Comparison of ENCODE assay signal across 16 mouse cellular contexts in the genomic region with DNA sequence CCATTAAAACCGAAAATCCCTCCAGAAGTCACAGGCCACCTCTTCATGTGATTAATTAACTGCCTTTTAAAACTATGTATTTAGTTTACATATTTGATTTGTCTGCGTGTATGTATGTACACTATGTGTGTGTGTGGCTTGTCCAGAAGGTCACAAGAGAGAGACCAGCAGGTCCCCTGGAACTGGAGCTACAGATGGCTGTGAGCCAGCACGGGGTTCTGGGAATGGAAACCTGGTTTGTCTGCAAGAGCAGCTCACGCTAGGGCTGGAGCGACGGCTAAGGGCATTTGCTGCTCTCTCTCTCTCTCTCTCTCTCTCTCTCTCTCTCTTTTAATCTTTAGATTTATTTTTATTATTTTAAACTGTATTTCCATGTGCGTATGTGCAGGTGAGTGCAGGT.
DNase-seq lines count a peak whose midpoint lies in the region; ATAC-seq lines count a peak whose summit lies in the region.
"Had no signal": no experiment of that assay in that cellular context is flagged by ENCODE, and none has a peak within 500 bp of the region (broad histone marks: within the 10 kb centered on the region; RNA-seq: fewer than 3 reads in every experiment).

No protein-coding gene starts in this region.

- no peaks in the 10 kb centered on the region for H3K27me3 ChIP-seq in heart, embryonic 11.5 days (ENCODE audit: control insufficient read depth, insufficient read depth, low read length)
- H3K27me3 ChIP-seq: embryonic facial prominence, embryonic 13.5 days; hindbrain, embryonic 15.5 days; liver, embryonic 13.5 days; Patski had no signal

- no peak overlapping the region for H3K9ac ChIP-seq in heart, embryonic 11.5 days (ENCODE audit: low read depth, low read length)
- H3K9ac ChIP-seq: embryonic facial prominence, embryonic 13.5 days; hindbrain, embryonic 15.5 days; liver, embryonic 13.5 days had no signal

- no peaks in the 10 kb centered on the region for H3K36me3 ChIP-seq in heart, embryonic 11.5 days (ENCODE audit: control insufficient read depth, insufficient read depth, low read length)
- H3K36me3 ChIP-seq: embryonic facial prominence, embryonic 13.5 days; liver, embryonic 13.5 days had no signal

- H3K27ac ChIP-seq in heart, embryonic 11.5 days (ENCODE audit: low read depth, low read length), result peak overlapping the region; percentile 72; the same call in 1 of the 2 replicates
- H3K27ac ChIP-seq: embryonic facial prominence, embryonic 13.5 days; forebrain, embryonic 10.5 days; hindbrain, embryonic 15.5 days; liver, embryonic 13.5 days had no signal

- no peaks in the 10 kb centered on the region for H3K9me3 ChIP-seq in heart, embryonic 11.5 days (replicated peaks; ENCODE audit: control insufficient read depth, low read length)
- H3K9me3 ChIP-seq: embryonic facial prominence, embryonic 13.5 days; forebrain, embryonic 10.5 days; hindbrain, embryonic 15.5 days; liver, embryonic 13.5 days had no signal

- peaks cover 17% of the 10 kb centered on the region for H3K4me1 ChIP-seq in heart, embryonic 11.5 days (ENCODE audit: control insufficient read depth, insufficient read depth, low read length)
- H3K4me1 ChIP-seq: hindbrain, embryonic 15.5 days; liver, embryonic 13.5 days had no signal

- WGBS in heart, embryonic 11.5 days (ENCODE audit: insufficient replicate concordance), result 71% methylated on average over 7 of the region's 7 CpGs

- no peak overlapping the region; the same call in 1 of the 2 replicates for H3K4me2 ChIP-seq in heart, embryonic 11.5 days
- H3K4me2 ChIP-seq: embryonic facial prominence, embryonic 13.5 days; hindbrain, embryonic 15.5 days; liver, embryonic 13.5 days had no signal

- no peak for DNase-seq in heart, adult 9 months (ENCODE audit: low spot score in 2 of 2)
- peak; percentile 58 for DNase-seq in testis, postnatal 10 days (ENCODE audit: low spot score)
- DNase-seq in testis, postnatal 14 days (ENCODE audit: low spot score), result no peak
- DNase-seq in cerebellum, postnatal 36 days, result peak; percentile 91 to 93
- no peak for DNase-seq in adrenal gland, postnatal 36 days
- DNase-seq in adrenal gland, postnatal 4 days (ENCODE audit: low spot score in 2 of 2), result no peak
- DNase-seq: gastrocnemius, postnatal 25 days; kidney, adult 8-10 months; liver, embryonic 13.5 days; lung, postnatal 14 days; thymus, postnatal 25 days had no signal

- ATAC-seq in heart, embryonic 11.5 days (replicated peaks; ENCODE audit: insufficient number of reproducible peaks, low FRiP score, low TSS enrichment), result no peak
- ATAC-seq: Patski had no signal

- no peak overlapping the region for H3K4me3 ChIP-seq in heart, embryonic 11.5 days (ENCODE audit: low read depth, low read length)
- H3K4me3 ChIP-seq: embryonic facial prominence, embryonic 13.5 days; forebrain, embryonic 10.5 days; hindbrain, embryonic 15.5 days; liver, embryonic 13.5 days had no signal

Comparison
In these comparisons a context has a peak if more than half of its experiments do, and no peak if none do; other contexts are left out.
1. DNase-seq: peak in testis, postnatal 10 days (single experiment) and cerebellum, postnatal 36 days (2 of 2); none in heart, adult 9 months (0 of 2), testis, postnatal 14 days (single experiment), adrenal gland, postnatal 36 days (0 of 2) and adrenal gland, postnatal 4 days (0 of 2).